Mouse (Mus musculus) liver, adult 2 months (tissue): ENCODE measurements around the gene Cdk14.

Experiments
- CTCF ChIP-seq: fragments of 200-500 bp; IDR thresholded peaks from 2 replicates; pipeline ENCODE4 v1.5.1; 2011; ENCODE audit warnings: low read depth, low read length, control low read depth
- POLR2A ChIP-seq: fragments of 200-500 bp; IDR thresholded peaks from 2 replicates; pipeline ENCODE4 v1.6.1; 2011; ENCODE audit warnings: low read length, control low read depth; ENCODE audit not compliant: insufficient read depth; ENCODE audit errors: extremely low read depth

- TF ChIP-seq POLR2A (no peak), CTCF (no peak)
These were observed 93.4 kb downstream of the Cdk14 start for GRCm38 (mm10) chr5:5326716-5327115.
